In genomic region chr10:67862331-67862730, GRCm38 (mm10) we compare ENCODE assay signal across 10 mouse cellular contexts. TPM values are rescaled to one million over a fixed set of nuclear protein-coding genes. Genes with fewer than 3 reads are reported as not detected.
DNase-seq lines count a peak whose midpoint lies in the region; ATAC-seq and TF ChIP-seq lines count a peak whose summit lies in the region.
"Had no signal": no experiment of that assay in that cellular context is flagged by ENCODE, and none has a peak within 500 bp of the region (broad histone marks: within the 10 kb centered on the region; RNA-seq: fewer than 3 reads in every experiment).

No protein-coding gene starts in this region.

- peak; percentile 45; the same call in 1 of the 2 replicates for TF ChIP-seq CTCF in small intestine, adult 2 months (IDR thresholded peaks at IDR 0.05; ENCODE audit: extremely low read depth, insufficient read length, insufficient replicate concordance, low read depth, low read length)

- peaks cover 7% of the 10 kb centered on the region; the same call in 1 of the 2 replicates for H3K9me3 ChIP-seq in megakaryocyte, embryonic 14.5 days
- H3K9me3 ChIP-seq: heart, embryonic 15.5 days had no signal

- H3K27ac ChIP-seq in small intestine, adult 2 months (ENCODE audit: insufficient read depth, low read depth, low read length), result no peak overlapping the region
- H3K27ac ChIP-seq: heart, embryonic 15.5 days had no signal

- peak; percentile 10 for DNase-seq in adrenal gland, adult 2 months
- no peak for DNase-seq in adrenal gland, postnatal 25 days
- peak; percentile 64 for DNase-seq in embryo, embryonic 10.5 days (ENCODE audit: low spot score)
- peak; percentile 33 for DNase-seq in kidney, postnatal 10 days
- no peak for DNase-seq in frontal cortex, postnatal 14 days (ENCODE audit: low spot score in 2 of 2)

- ATAC-seq in megakaryocyte, adult 5-6 weeks (ENCODE audit: poor library complexity, severe bottlenecking), result no peak

- H3K4me1 ChIP-seq in megakaryocyte, embryonic 14.5 days, result peaks cover 7% of the 10 kb centered on the region; the same call in 1 of the 2 replicates
- H3K4me1 ChIP-seq in small intestine, adult 2 months (ENCODE audit: control insufficient read depth, insufficient read depth, insufficient read length, low read length), result no peaks in the 10 kb centered on the region
- H3K4me1 ChIP-seq: heart, embryonic 15.5 days had no signal

- H3K4me3 ChIP-seq in megakaryocyte, embryonic 14.5 days (replicated peaks), result peak overlapping the region; percentile 38
- H3K4me3 ChIP-seq in small intestine, adult 2 months (ENCODE audit: low read depth, low read length), result no peak overlapping the region
- H3K4me3 ChIP-seq: heart, embryonic 15.5 days; myocyte had no signal

- no peaks in the 10 kb centered on the region for H3K36me3 ChIP-seq in megakaryocyte, embryonic 14.5 days (replicated peaks; ENCODE audit: low read length)
- H3K36me3 ChIP-seq in small intestine, adult 2 months (ENCODE audit: control insufficient read depth, insufficient read depth, low read length), result no peaks in the 10 kb centered on the region
- H3K36me3 ChIP-seq: heart, embryonic 15.5 days had no signal

- TF ChIP-seq POLR2A in small intestine, adult 2 months (IDR thresholded peaks at IDR 0.05; ENCODE audit: low read depth, low read length), result no peak

- WGBS in small intestine, adult 2 months, result 18% methylated on average over 7 of the region's 7 CpGs

- peaks cover 2% of the 10 kb centered on the region for H3K27me3 ChIP-seq in megakaryocyte, embryonic 14.5 days (replicated peaks)
- H3K27me3 ChIP-seq in small intestine, adult 2 months (ENCODE audit: control insufficient read depth, insufficient read depth, low read length), result no peaks in the 10 kb centered on the region
- H3K27me3 ChIP-seq: heart, embryonic 15.5 days had no signal

RNA-seq across cellular contexts. Expression of gene Zfp365, which starts 50.1 kb away (rescaled TPM):
- 1 to 10 TPM; 1.7 to 2.3 TPM for total RNA-seq in adrenal gland, adult 2 months (2021)
- polyA plus RNA-seq in adrenal gland, adult 2 months (2012; rRNA removed), result 0.61 and 0.79 TPM in 2 replicates
- total RNA-seq in adrenal gland, postnatal 25 days (2021), result 2.0 and 2.1 TPM in 2 replicates
- polyA plus RNA-seq in megakaryocyte, embryonic 14.5 days (2012; ENCODE audit: insufficient read depth, low replicate concordance), result 0.04 TPM in 1 of 2 replicates, not detected in the other
- total RNA-seq in megakaryocyte, adult 5-6 weeks (2015), result 0.36 TPM in 1 of 2 replicates, not detected in the other
- not detected in 2 replicates for total RNA-seq in megakaryocyte, adult 5-6 weeks (2017)
- polyA plus RNA-seq in small intestine, adult 2 months (2012; rRNA removed), result 0.06 and 0.09 TPM in 2 replicates

Comparison
In these comparisons a context has a peak if more than half of its experiments do, and no peak if none do; other contexts are left out.
1. DNase-seq: peak in adrenal gland, adult 2 months (single experiment), embryo, embryonic 10.5 days (single experiment) and kidney, postnatal 10 days (single experiment); none in adrenal gland, postnatal 25 days (single experiment) and frontal cortex, postnatal 14 days (0 of 2).